Mouse (Mus musculus): Measurements from ENCODE around the gene Trpc7. TPM values are rescaled to one million over a fixed set of nuclear protein-coding genes. Genes with fewer than 3 reads are reported as not detected.

Gene Trpc7
- polyA plus RNA-seq, 1 experiment from 2014 or later, result 0.29 TPM

DNA sequence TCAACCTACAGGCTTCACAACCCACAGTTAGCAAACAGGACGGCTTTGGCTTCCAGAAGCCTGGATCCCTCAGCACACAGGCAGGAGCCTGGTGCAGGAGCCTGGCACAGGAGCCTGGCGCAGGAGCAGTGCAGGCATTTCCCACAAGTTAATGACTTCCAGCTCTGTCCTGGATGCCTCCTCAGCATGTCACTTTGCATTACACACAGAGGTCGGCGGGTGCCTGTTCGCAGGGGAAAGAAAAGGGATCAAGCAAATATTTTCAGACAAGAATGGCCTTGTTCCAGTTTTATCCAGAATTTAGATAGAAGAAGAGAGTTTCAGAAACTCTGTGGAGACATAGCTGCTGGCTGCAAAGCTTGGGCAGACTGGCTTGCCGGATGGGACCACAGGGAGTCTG lies 33.8 kb downstream of the Trpc7 start:
- no peaks in the 10 kb centered on the region for H3K9me3 ChIP-seq (replicated peaks)
- H3K9ac ChIP-seq, result no peak overlapping the region
- no peak overlapping the region for H3K4me2 ChIP-seq
- WGBS, result 63% methylated on average over 6 of the region's 6 CpGs
- H3K36me3 ChIP-seq, result no peaks in the 10 kb centered on the region
- H3K4me3 ChIP-seq (replicated peaks), result no peak overlapping the region
- no peaks in the 10 kb centered on the region for H3K4me1 ChIP-seq
- H3K27ac ChIP-seq, result no peak overlapping the region
- no peak for ATAC-seq (replicated peaks; ENCODE audit: low FRiP score)
- no peaks in the 10 kb centered on the region for H3K27me3 ChIP-seq

- no peaks in the 10 kb centered on the region for H3K4me1 ChIP-seq
- no peak overlapping the region for H3K9ac ChIP-seq
- no peaks in the 10 kb centered on the region for H3K9me3 ChIP-seq (replicated peaks)
- no peaks in the 10 kb centered on the region for H3K27me3 ChIP-seq
- ATAC-seq (replicated peaks; ENCODE audit: low FRiP score), result no peak
- 67% methylated on average over 8 of the region's 8 CpGs for WGBS
- H3K27ac ChIP-seq, result no peak overlapping the region
- no peak overlapping the region for H3K4me3 ChIP-seq (replicated peaks)
- no peak overlapping the region for H3K4me2 ChIP-seq
- no peaks in the 10 kb centered on the region for H3K36me3 ChIP-seq
These were observed 41.3 kb downstream of the Trpc7 start for GRCm38 (mm10) chr13:56854506-56854905.

- no peaks in the 10 kb centered on the region for H3K27me3 ChIP-seq
- WGBS, result 59% methylated on average over 5 of the region's 5 CpGs
- ATAC-seq (replicated peaks; ENCODE audit: low FRiP score), result no peak
- no peak overlapping the region for H3K27ac ChIP-seq
- no peak overlapping the region for H3K4me2 ChIP-seq
- H3K36me3 ChIP-seq, result no peaks in the 10 kb centered on the region
- H3K9me3 ChIP-seq (replicated peaks), result no peaks in the 10 kb centered on the region
- H3K4me3 ChIP-seq (replicated peaks), result no peak overlapping the region
- H3K9ac ChIP-seq, result no peak overlapping the region
- no peaks in the 10 kb centered on the region for H3K4me1 ChIP-seq
These were observed 42.4 kb downstream of the Trpc7 start for GRCm38 (mm10) chr13:56853436-56853835.

GRCm38 (mm10) chr13:56845866-56846265 lies 49.9 kb downstream of the Trpc7 start:
- Histone ChIP-seq H3K4me3 (replicated peaks) (no peak overlapping the region), H3K27me3 (no peaks in the 10 kb centered on the region), H3K36me3 (no peaks in the 10 kb centered on the region), H3K9ac (no peak overlapping the region), H3K4me2 (no peak overlapping the region), H3K4me1 (no peaks in the 10 kb centered on the region), H3K9me3 (replicated peaks) (no peaks in the 10 kb centered on the region), H3K27ac (no peak overlapping the region)
- ATAC-seq (replicated peaks; ENCODE audit: low FRiP score), result no peak
- WGBS, result 80% methylated on average over 3 of the region's 3 CpGs

DNA sequence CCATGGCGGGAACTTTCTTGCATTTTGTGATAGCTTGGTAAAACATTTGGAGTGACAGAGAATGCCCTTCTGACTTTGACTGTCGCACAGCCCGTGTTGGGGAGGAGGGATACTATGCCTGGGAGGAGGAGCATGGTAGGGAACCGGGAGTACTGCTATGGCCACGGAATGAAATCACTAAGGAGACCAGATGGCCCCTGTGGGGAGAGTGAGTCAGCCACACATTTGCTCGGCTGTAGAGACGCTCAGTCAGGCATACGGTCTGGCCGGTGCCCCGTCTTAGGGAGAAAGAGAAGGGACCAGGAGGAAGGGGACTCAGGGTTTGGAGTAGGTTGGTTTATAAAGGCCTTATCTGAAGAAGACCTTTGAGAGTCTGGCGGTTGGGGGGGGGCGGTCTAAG lies 80.3 kb downstream of the Trpc7 start:
- no peaks in the 10 kb centered on the region for H3K4me1 ChIP-seq
- no peak overlapping the region for H3K4me2 ChIP-seq
- H3K27ac ChIP-seq, result no peak overlapping the region
- no peaks in the 10 kb centered on the region for H3K27me3 ChIP-seq
- no peak for ATAC-seq (replicated peaks; ENCODE audit: low FRiP score)
- H3K9ac ChIP-seq, result no peak overlapping the region
- H3K4me3 ChIP-seq (replicated peaks), result no peak overlapping the region
- 81% methylated on average over 12 of the region's 12 CpGs for WGBS
- H3K9me3 ChIP-seq (replicated peaks), result no peaks in the 10 kb centered on the region
- no peaks in the 10 kb centered on the region for H3K36me3 ChIP-seq

- Histone ChIP-seq H3K9ac (peak overlapping the region; percentile 27; the same call in 1 of the 2 replicates), H3K27ac (no peak overlapping the region), H3K36me3 (no peaks in the 10 kb centered on the region), H3K27me3 (no peaks in the 10 kb centered on the region), H3K9me3 (replicated peaks) (no peaks in the 10 kb centered on the region), H3K4me3 (replicated peaks) (peak overlapping the region; percentile 37), H3K4me2 (peak overlapping the region; percentile 65), H3K4me1 (peaks cover 6% of the 10 kb centered on the region; the same call in 1 of the 2 replicates)
- ATAC-seq (replicated peaks; ENCODE audit: low FRiP score), result peak; percentile 66; the same call in 1 of the 2 replicates
- WGBS, result 4% methylated on average over 27 of the region's 27 CpGs
These were observed 88.9 kb downstream of the Trpc7 start for GRCm38 (mm10) chr13:56806776-56807490.

- WGBS, result 88% methylated on average over 3 of the region's 3 CpGs
These were observed 90.7 kb downstream of the Trpc7 start for GRCm38 (mm10) chr13:56805131-56805530.

DNA sequence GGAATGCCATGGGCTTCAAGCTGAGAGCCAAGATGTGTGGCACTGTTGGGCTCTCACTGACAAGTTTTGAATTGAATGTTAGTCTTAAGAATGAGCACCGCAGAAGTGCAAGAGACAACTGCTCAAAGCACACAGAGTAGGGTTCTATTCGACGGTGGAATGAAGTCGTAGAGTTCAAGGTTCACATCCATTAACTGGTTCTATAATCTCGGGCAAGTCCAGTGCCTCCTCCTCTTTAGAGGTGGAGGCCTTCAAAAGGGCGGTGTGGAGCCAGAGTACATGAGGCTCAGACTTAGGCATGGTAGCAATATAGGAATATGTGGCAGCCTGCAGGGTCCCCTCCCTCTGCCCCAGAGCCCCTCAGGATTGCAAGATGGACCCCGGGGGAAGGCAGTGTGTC lies 98.3 kb downstream of the Trpc7 start:
- 0 out of 2 replicates have a peak, but pooled peaks cover 6% of the 10 kb centered on the region for H3K4me1 ChIP-seq
- H3K36me3 ChIP-seq, result no peaks in the 10 kb centered on the region
- no peak for ATAC-seq (replicated peaks; ENCODE audit: low FRiP score)
- no peak overlapping the region for H3K4me3 ChIP-seq (replicated peaks)
- no peaks in the 10 kb centered on the region; the same call in 1 of the 2 replicates for H3K27me3 ChIP-seq
- H3K9ac ChIP-seq, result no peak overlapping the region
- WGBS, result 84% methylated on average over 7 of the region's 7 CpGs
- no peaks in the 10 kb centered on the region for H3K9me3 ChIP-seq (replicated peaks)
- H3K27ac ChIP-seq, result no peak overlapping the region
- H3K4me2 ChIP-seq, result no peak overlapping the region

More at GRCm38 (mm10) chr13:56805131-56805530, 90.7 kb downstream of the Trpc7 start:
- H3K4me3 ChIP-seq (replicated peaks), result no peak overlapping the region
- H3K27ac ChIP-seq, result no peak overlapping the region
- no peak for ATAC-seq (replicated peaks; ENCODE audit: low FRiP score)
- H3K9ac ChIP-seq, result no peak overlapping the region
- no peaks in the 10 kb centered on the region for H3K36me3 ChIP-seq
- H3K4me2 ChIP-seq, result no peak overlapping the region
- no peaks in the 10 kb centered on the region for H3K27me3 ChIP-seq
- peaks cover 6% of the 10 kb centered on the region; the same call in 1 of the 2 replicates for H3K4me1 ChIP-seq
- H3K9me3 ChIP-seq (replicated peaks), result no peaks in the 10 kb centered on the region

DNA sequence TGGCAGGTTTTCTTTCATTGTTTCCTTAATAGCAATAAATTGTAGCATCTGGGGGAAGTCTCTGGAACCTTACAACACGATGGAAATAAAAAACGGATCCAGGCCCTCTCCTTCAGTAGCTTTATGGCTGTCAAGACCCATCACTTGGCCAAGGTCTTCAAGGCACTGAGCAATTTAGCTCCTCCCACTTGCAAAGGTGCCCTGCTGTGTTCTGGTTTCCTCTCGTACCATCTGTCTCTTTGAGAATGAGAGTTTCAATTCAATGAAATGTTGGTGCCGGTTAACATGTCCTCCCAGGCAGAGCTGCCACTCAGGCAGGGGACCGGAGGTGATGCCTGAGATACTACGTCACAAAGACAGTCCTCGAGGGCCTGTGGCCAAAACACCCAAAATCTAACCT lies 100.3 kb downstream of the Trpc7 start:
- H3K4me1 ChIP-seq, result 0 out of 2 replicates have a peak, but pooled peaks cover 6% of the 10 kb centered on the region
- no peaks in the 10 kb centered on the region; the same call in 1 of the 2 replicates for H3K27me3 ChIP-seq
- no peak overlapping the region for H3K9ac ChIP-seq
- H3K4me3 ChIP-seq (replicated peaks), result no peak overlapping the region
- H3K27ac ChIP-seq, result no peak overlapping the region
- no peak overlapping the region for H3K4me2 ChIP-seq
- no peaks in the 10 kb centered on the region for H3K9me3 ChIP-seq (replicated peaks)
- WGBS, result 75% methylated on average over 7 of the region's 7 CpGs
- no peaks in the 10 kb centered on the region for H3K36me3 ChIP-seq
- no peak for ATAC-seq (replicated peaks; ENCODE audit: low FRiP score)

DNA sequence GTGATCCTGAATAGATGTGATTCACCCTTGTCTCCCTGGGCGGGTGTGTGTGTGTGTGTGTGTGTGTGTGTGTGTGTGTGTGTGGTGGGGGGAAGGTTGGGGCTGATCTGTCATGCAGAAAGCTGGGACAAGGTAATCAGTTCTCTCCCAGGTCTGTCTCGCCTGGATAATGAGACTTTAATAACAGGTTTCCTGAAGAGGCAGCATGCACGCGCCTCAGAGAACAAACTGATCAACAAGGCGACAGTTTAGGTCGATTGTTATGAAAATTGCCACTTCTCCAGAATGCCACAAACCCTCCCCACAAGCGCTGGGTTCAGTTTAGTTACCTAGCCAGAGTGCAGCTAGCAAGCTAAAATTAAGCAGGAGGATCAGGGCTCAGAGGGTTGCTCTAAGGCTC lies 101.4 kb downstream of the Trpc7 start:
- ATAC-seq (replicated peaks; ENCODE audit: low FRiP score), result no peak
- Histone ChIP-seq H3K4me1 (0 out of 2 replicates have a peak, but pooled peaks cover 6% of the 10 kb centered on the region), H3K4me2 (no peak overlapping the region), H3K4me3 (replicated peaks) (no peak overlapping the region), H3K27me3 (no peaks in the 10 kb centered on the region; the same call in 1 of the 2 replicates), H3K9me3 (replicated peaks) (no peaks in the 10 kb centered on the region), H3K36me3 (no peaks in the 10 kb centered on the region), H3K9ac (no peak overlapping the region), H3K27ac (no peak overlapping the region)
- 51% methylated on average over 7 of the region's 7 CpGs for WGBS

DNA sequence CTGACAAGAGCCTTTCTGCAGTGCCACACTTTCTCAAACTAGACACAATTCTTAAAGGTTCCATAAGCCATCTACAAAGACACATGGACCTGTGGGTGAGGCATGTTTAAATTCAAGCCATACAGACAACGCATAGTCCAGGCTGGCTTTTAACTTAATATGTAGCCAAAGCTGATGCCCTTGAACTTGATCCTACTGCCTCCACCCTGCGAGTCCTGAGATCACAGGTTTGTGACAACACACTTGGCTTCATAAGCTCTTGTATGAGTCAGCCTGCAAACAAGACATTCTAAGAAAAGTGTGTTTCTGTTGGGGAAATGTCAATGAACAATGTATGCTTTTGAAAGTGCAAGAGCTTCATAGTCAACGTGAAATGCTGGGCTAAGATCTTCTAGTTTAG lies 102.9 kb downstream of the Trpc7 start:
- ATAC-seq (replicated peaks; ENCODE audit: low FRiP score), result no peak
- no peak overlapping the region for H3K4me2 ChIP-seq
- H3K27ac ChIP-seq, result no peak overlapping the region
- WGBS, result 87% methylated on average over 3 of the region's 3 CpGs
- 0 out of 2 replicates have a peak, but pooled peaks cover 6% of the 10 kb centered on the region for H3K4me1 ChIP-seq
- H3K9ac ChIP-seq, result no peak overlapping the region
- H3K9me3 ChIP-seq (replicated peaks), result no peaks in the 10 kb centered on the region
- no peaks in the 10 kb centered on the region; the same call in 1 of the 2 replicates for H3K27me3 ChIP-seq
- no peaks in the 10 kb centered on the region for H3K36me3 ChIP-seq
- no peak overlapping the region for H3K4me3 ChIP-seq (replicated peaks)

GRCm38 (mm10) chr13:56790683-56791082 lies 105.1 kb downstream of the Trpc7 start:
- Histone ChIP-seq H3K4me2 (no peak overlapping the region), H3K4me1 (0 out of 2 replicates have a peak, but pooled peaks cover 6% of the 10 kb centered on the region), H3K27me3 (no peaks in the 10 kb centered on the region; the same call in 1 of the 2 replicates), H3K9ac (no peak overlapping the region), H3K4me3 (replicated peaks) (no peak overlapping the region), H3K36me3 (no peaks in the 10 kb centered on the region), H3K9me3 (replicated peaks) (no peaks in the 10 kb centered on the region), H3K27ac (no peak overlapping the region)
- ATAC-seq (replicated peaks; ENCODE audit: low FRiP score), result no peak
- 86% methylated on average over 3 of the region's 3 CpGs for WGBS
